27 mouse cellular contexts compared by ENCODE assay signal in the genomic region with DNA sequence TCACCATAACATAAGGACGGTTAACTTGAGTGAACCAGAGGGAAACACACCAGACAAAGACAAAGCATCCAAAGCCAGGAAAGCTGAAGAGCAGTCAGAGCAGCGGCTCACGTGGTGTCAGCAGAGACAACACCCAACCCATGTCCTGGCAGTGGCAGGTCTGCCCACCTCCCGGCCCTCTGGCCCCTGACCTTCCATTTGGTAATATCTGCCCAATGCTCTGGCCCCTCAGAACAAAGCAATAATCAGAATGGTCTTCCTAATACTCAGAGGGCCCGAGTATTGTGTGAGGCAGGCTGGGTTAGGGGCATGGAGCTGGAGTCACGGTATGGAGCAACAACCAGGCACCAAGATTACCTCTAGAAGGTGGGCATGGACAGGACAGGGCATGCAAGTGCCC. TPM values are rescaled to one million over a fixed set of nuclear protein-coding genes. Genes with fewer than 3 reads are reported as not detected.
DNase-seq lines count a peak whose midpoint lies in the region; ATAC-seq and TF ChIP-seq lines count a peak whose summit lies in the region.
"Had no signal": no experiment of that assay in that cellular context is flagged by ENCODE, and none has a peak within 500 bp of the region (broad histone marks: within the 10 kb centered on the region; RNA-seq: fewer than 3 reads in every experiment).

No protein-coding gene starts in this region.

- H3K4me3 ChIP-seq in midbrain, embryonic 15.5 days = no peak overlapping the region
- no peak overlapping the region for H3K4me3 ChIP-seq in midbrain, embryonic 10.5 days
- H3K4me3 ChIP-seq in stomach, postnatal 0 days (ENCODE audit: low read depth, low read length) = no peak overlapping the region
- H3K4me3 ChIP-seq: embryonic facial prominence, embryonic 13.5 days; embryonic facial prominence, embryonic 15.5 days; erythroblast, embryonic 14.5 days; forebrain, embryonic 10.5 days; forebrain, embryonic 12.5 days had no signal

- DNase-seq in heart, adult 11 months = peak; percentile 91
- DNase-seq in heart, postnatal 4 days = no peak
- DNase-seq in midbrain, embryonic 10.5 days (ENCODE audit: low spot score) = no peak
- peak; percentile 30 for DNase-seq in ZHBTc4 (ENCODE audit: low read depth, low spot score)
- no peak for DNase-seq in stomach, postnatal 0 days (ENCODE audit: low spot score)
- DNase-seq: adrenal gland, adult 2 months; adrenal gland, postnatal 10 days; adrenal gland, postnatal 25 days; B cell, adult 2 months; cerebellum, adult 11 months; cerebellum, adult 8-10 months; cerebellum, adult 9-11 months; cerebellum, postnatal 14 days; cerebellum, postnatal 36 days; embryo, embryonic 11 days had no signal

- peaks cover 10% of the 10 kb centered on the region; the same call in 1 of the 2 replicates for H3K4me1 ChIP-seq in midbrain, embryonic 15.5 days
- no peaks in the 10 kb centered on the region for H3K4me1 ChIP-seq in midbrain, embryonic 10.5 days
- H3K4me1 ChIP-seq in stomach, postnatal 0 days (replicated peaks; ENCODE audit: control insufficient read depth, insufficient read depth) = no peaks in the 10 kb centered on the region
- H3K4me1 ChIP-seq: embryonic facial prominence, embryonic 13.5 days; embryonic facial prominence, embryonic 15.5 days; forebrain, embryonic 10.5 days had no signal

- H3K36me3 ChIP-seq in midbrain, embryonic 15.5 days (replicated peaks) = peaks cover 25% of the 10 kb centered on the region
- peaks cover 92% of the 10 kb centered on the region for H3K36me3 ChIP-seq in midbrain, embryonic 10.5 days
- peaks cover 11% of the 10 kb centered on the region; the same call in 1 of the 2 replicates for H3K36me3 ChIP-seq in stomach, postnatal 0 days (ENCODE audit: control insufficient read depth, insufficient read depth, low read length)

- no peak overlapping the region for H3K4me2 ChIP-seq in midbrain, embryonic 15.5 days
- no peak overlapping the region for H3K4me2 ChIP-seq in stomach, postnatal 0 days (replicated peaks; ENCODE audit: low read depth)
- H3K4me2 ChIP-seq: embryonic facial prominence, embryonic 13.5 days; embryonic facial prominence, embryonic 15.5 days; forebrain, embryonic 12.5 days had no signal

- 0 out of 2 replicates have a peak, but pooled peaks have one; percentile 37 for ATAC-seq in midbrain, embryonic 15.5 days (replicated peaks)
- no peak for ATAC-seq in stomach, postnatal 0 days (ENCODE audit: low FRiP score, low TSS enrichment)
- ATAC-seq: CD4-positive, CD25-positive, alpha-beta regulatory T cell, adult 4 months; forebrain, embryonic 14.5 days; forebrain, embryonic 16.5 days; Patski had no signal

- H3K27ac ChIP-seq in midbrain, embryonic 15.5 days = no peak overlapping the region
- H3K27ac ChIP-seq in midbrain, embryonic 10.5 days (replicated peaks) = no peak overlapping the region
- no peak overlapping the region for H3K27ac ChIP-seq in stomach, postnatal 0 days (replicated peaks)
- H3K27ac ChIP-seq: embryonic facial prominence, embryonic 13.5 days; embryonic facial prominence, embryonic 15.5 days; forebrain, embryonic 10.5 days; forebrain, embryonic 12.5 days had no signal

- H3K9me3 ChIP-seq in midbrain, embryonic 15.5 days = no peaks in the 10 kb centered on the region
- H3K9me3 ChIP-seq in midbrain, embryonic 10.5 days (replicated peaks) = no peaks in the 10 kb centered on the region
- H3K9me3 ChIP-seq in stomach, postnatal 0 days (ENCODE audit: control insufficient read depth, low read length) = no peaks in the 10 kb centered on the region
- H3K9me3 ChIP-seq: embryonic facial prominence, embryonic 13.5 days; embryonic facial prominence, embryonic 15.5 days; forebrain, embryonic 10.5 days; forebrain, embryonic 12.5 days; G1E had no signal

- TF ChIP-seq EP300 in stomach, postnatal 0 days (optimal IDR thresholded peaks at IDR 0.05) = no peak

- no peak for TF ChIP-seq CTCF in stomach, postnatal 0 days (IDR thresholded peaks at IDR 0.05; ENCODE audit: low read depth)

- H3K27me3 ChIP-seq in midbrain, embryonic 15.5 days (replicated peaks) = no peaks in the 10 kb centered on the region
- H3K27me3 ChIP-seq in midbrain, embryonic 10.5 days (ENCODE audit: low read depth, poor library complexity, severe bottlenecking) = no peaks in the 10 kb centered on the region
- H3K27me3 ChIP-seq in stomach, postnatal 0 days (ENCODE audit: control insufficient read depth, insufficient read depth, low read length) = no peaks in the 10 kb centered on the region
- H3K27me3 ChIP-seq: CH12.LX; embryonic facial prominence, embryonic 13.5 days; embryonic facial prominence, embryonic 15.5 days; forebrain, embryonic 12.5 days; Patski had no signal

- no peak overlapping the region for H3K9ac ChIP-seq in midbrain, embryonic 15.5 days
- no peak overlapping the region for H3K9ac ChIP-seq in stomach, postnatal 0 days (ENCODE audit: low read length)
- H3K9ac ChIP-seq: embryonic facial prominence, embryonic 13.5 days; embryonic facial prominence, embryonic 15.5 days; forebrain, embryonic 12.5 days had no signal

- 92% methylated on average over 6 of the region's 6 CpGs for WGBS in midbrain, embryonic 15.5 days
- WGBS in midbrain, embryonic 10.5 days = 93% methylated on average over 6 of the region's 6 CpGs
- WGBS in stomach, postnatal 0 days = 66% methylated on average over 6 of the region's 6 CpGs

RNA-seq across cellular contexts. Expression of gene Brd1, which starts 10.8 kb away (rescaled TPM):
- total RNA-seq in heart, postnatal 4 days (2021) = 10 to 100 TPM; 45.1 to 46.7 TPM
- 20.8 and 21.1 TPM in 2 replicates for polyA plus RNA-seq in midbrain, embryonic 15.5 days (2015; fragmentation: Nextera tagmentation; extraction: Ambion mirVana)
- 19.6 and 19.9 TPM in 2 replicates for polyA plus RNA-seq in midbrain, embryonic 10.5 days (2016; fragmentation: Nextera tagmentation; extraction: Ambion mirVana)
- polyA plus RNA-seq in stomach, postnatal 0 days (2015; fragmentation: Nextera tagmentation; extraction: Ambion mirVana) = 10.4 and 10.8 TPM in 2 replicates

RNA-seq across cellular contexts. Expression of gene Zbed4, which starts 28.3 kb away (rescaled TPM):
- total RNA-seq in heart, postnatal 4 days (2021) = 10 to 100 TPM; 17.8 to 18.9 TPM
- polyA plus RNA-seq in midbrain, embryonic 15.5 days (2015; fragmentation: Nextera tagmentation; extraction: Ambion mirVana) = 17.7 and 19.0 TPM in 2 replicates
- 37.4 and 41.3 TPM in 2 replicates for polyA plus RNA-seq in midbrain, embryonic 10.5 days (2016; fragmentation: Nextera tagmentation; extraction: Ambion mirVana)
- 3.7 and 3.9 TPM in 2 replicates for polyA plus RNA-seq in stomach, postnatal 0 days (2015; fragmentation: Nextera tagmentation; extraction: Ambion mirVana)

Comparison
In these comparisons a context has a peak if more than half of its experiments do, and no peak if none do; other contexts are left out.
1. DNase-seq: peak in heart, adult 11 months (single experiment) and ZHBTc4 (single experiment); none in heart, postnatal 4 days (single experiment), midbrain, embryonic 10.5 days (single experiment) and stomach, postnatal 0 days (single experiment).